Mouse (Mus musculus) urinary bladder, postnatal 10 days (tissue): ENCODE measurements around the gene Tcl1b3.

Source experiments
- DNase-seq: peaks from one replicate; pipeline ENCODE4 v3.0.0; 2022; ENCODE audit warnings: low spot score

Tcl1b3 gene

DNA sequence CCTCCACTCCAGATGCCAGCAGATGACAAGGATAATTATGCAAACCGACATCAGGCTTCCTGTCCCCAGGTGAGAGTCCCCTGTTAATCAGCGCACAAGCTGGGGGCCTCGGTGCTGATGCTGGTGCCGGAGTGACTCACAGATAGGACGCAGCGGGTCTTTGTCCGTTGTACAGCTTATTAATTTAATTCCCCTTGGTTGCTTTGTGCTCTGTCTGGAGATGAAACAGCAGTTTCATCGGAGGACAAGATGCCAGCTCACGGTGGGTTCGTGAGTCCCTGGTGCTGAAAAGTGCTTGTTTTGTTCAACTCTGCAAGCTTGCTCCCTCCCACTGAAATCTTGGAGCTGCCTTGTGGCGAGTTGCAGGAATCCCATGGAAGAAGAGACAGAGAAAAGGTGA lies 43.5 kb downstream of the Tcl1b3 start:
- DNase-seq, result no peak

- no peak for DNase-seq
These were observed 44.2 kb downstream of the Tcl1b3 start for GRCm38 (mm10) chr12:105235091-105235490.

- no peak for DNase-seq
These were observed 48.2 kb downstream of the Tcl1b3 start for GRCm38 (mm10) chr12:105239060-105239459.
